Comparison of ENCODE assay signal across 10 mouse cellular contexts in the genomic region with DNA sequence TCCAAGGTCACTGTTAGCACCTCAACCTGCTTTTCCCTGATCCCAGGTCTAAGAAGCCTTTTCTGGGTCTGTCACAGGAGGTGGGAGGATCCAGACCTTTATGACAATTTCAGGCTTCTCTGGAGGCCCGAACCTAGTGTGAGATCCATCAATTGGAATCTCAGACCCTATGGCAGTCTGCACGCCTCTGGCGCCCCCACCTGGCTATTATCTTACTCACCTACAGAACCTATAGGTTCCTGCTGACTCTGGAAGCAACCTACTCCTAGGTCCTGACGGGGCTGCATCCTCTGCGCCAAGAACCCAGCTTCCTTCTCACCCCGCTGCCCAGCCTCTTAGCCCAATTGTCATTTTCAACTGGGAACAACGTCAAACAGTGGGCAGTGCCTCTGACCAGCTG. TPM values are rescaled to one million over a fixed set of nuclear protein-coding genes. Genes with fewer than 3 reads are reported as not detected.
DNase-seq lines count a peak whose midpoint lies in the region; ATAC-seq and TF ChIP-seq lines count a peak whose summit lies in the region.
"Had no signal": no experiment of that assay in that cellular context is flagged by ENCODE, and none has a peak within 500 bp of the region (broad histone marks: within the 10 kb centered on the region; RNA-seq: fewer than 3 reads in every experiment).

No protein-coding gene starts in this region.

- no peak overlapping the region for H3K27ac ChIP-seq in heart, postnatal 0 days (ENCODE audit: low read depth)
- H3K27ac ChIP-seq in bone marrow macrophage, adult 2 months (ENCODE audit: insufficient read depth, low read depth, low read length), result no peak overlapping the region
- no peak overlapping the region for H3K27ac ChIP-seq in spleen, adult 2 months (ENCODE audit: insufficient read depth, low read length)
- H3K27ac ChIP-seq: hindbrain, embryonic 15.5 days had no signal

- TF ChIP-seq EP300 in heart, postnatal 0 days (IDR thresholded peaks at IDR 0.05; ENCODE audit: low read depth), result no peak

- WGBS in heart, postnatal 0 days, result 18% methylated on average over 7 of the region's 7 CpGs
- 15% methylated on average over 7 of the region's 7 CpGs for WGBS in spleen, adult 2 months

- H3K9me3 ChIP-seq in heart, postnatal 0 days (replicated peaks; ENCODE audit: control insufficient read depth, low read length), result no peaks in the 10 kb centered on the region
- H3K9me3 ChIP-seq: hindbrain, embryonic 15.5 days had no signal

- H3K4me1 ChIP-seq in heart, postnatal 0 days (ENCODE audit: control insufficient read depth, insufficient read depth), result no peaks in the 10 kb centered on the region; the same call in 1 of the 2 replicates
- H3K4me1 ChIP-seq in bone marrow macrophage, adult 2 months (ENCODE audit: control insufficient read depth, insufficient read depth, low read length), result no peaks in the 10 kb centered on the region; the same call in 1 of the 2 replicates
- no peaks in the 10 kb centered on the region for H3K4me1 ChIP-seq in spleen, adult 2 months (ENCODE audit: control insufficient read depth, insufficient read depth, insufficient read length)
- H3K4me1 ChIP-seq: hindbrain, embryonic 15.5 days had no signal

- H3K27me3 ChIP-seq in heart, postnatal 0 days (ENCODE audit: control insufficient read depth, insufficient read depth, low read length), result peaks cover 7% of the 10 kb centered on the region; the same call in 1 of the 2 replicates
- no peaks in the 10 kb centered on the region for H3K27me3 ChIP-seq in spleen, adult 2 months (ENCODE audit: control insufficient read depth, insufficient read depth, low read length)
- H3K27me3 ChIP-seq: hindbrain, embryonic 15.5 days had no signal

- no peaks in the 10 kb centered on the region for H3K36me3 ChIP-seq in heart, postnatal 0 days (replicated peaks; ENCODE audit: control insufficient read depth, insufficient read depth, low read length)
- H3K36me3 ChIP-seq in spleen, adult 2 months (ENCODE audit: control insufficient read depth, insufficient read depth, low read length), result no peaks in the 10 kb centered on the region
- H3K36me3 ChIP-seq: hindbrain, embryonic 15.5 days had no signal

- peak; percentile 51 for TF ChIP-seq CTCF in heart, postnatal 0 days (IDR thresholded peaks at IDR 0.05; ENCODE audit: low read depth)
- peak; percentile 67; the same call in 1 of the 2 replicates for TF ChIP-seq CTCF in bone marrow macrophage, adult 2 months (IDR thresholded peaks at IDR 0.05; ENCODE audit: low read depth, low read length)
- peak; percentile 79; the same call in 1 of the 2 replicates for TF ChIP-seq CTCF in spleen, adult 2 months (IDR thresholded peaks at IDR 0.05; ENCODE audit: extremely low read depth, insufficient read depth, insufficient read length, insufficient replicate concordance)

- no peak for DNase-seq in heart, postnatal 0 days (ENCODE audit: low spot score)
- DNase-seq in heart, adult 8-10 months (ENCODE audit: low spot score), result no peak
- peak; percentile 79 to 83 for DNase-seq in B cell, adult 2 months
- DNase-seq in kidney, postnatal 14 days, result peak; percentile 44
- DNase-seq in spleen, adult 2 months (ENCODE audit: low read depth in 1 of 2, low spot score in 2 of 2), result peak; percentile 47 to 59
- DNase-seq in right cerebral cortex, postnatal 36 days (ENCODE audit: low spot score in 2 of 2), result no peak
- no peak for DNase-seq in ovary, adult 18-20 months (ENCODE audit: low spot score)

- no peak overlapping the region for H3K9ac ChIP-seq in heart, postnatal 0 days (replicated peaks; ENCODE audit: low read depth, low read length)
- H3K9ac ChIP-seq: hindbrain, embryonic 15.5 days had no signal

- TF ChIP-seq POLR2A in bone marrow macrophage, adult 2 months (IDR thresholded peaks at IDR 0.05; ENCODE audit: borderline replicate concordance, low read depth, low read length), result no peak
- TF ChIP-seq POLR2A in spleen, adult 2 months (IDR thresholded peaks at IDR 0.05; ENCODE audit: low read depth, low read length), result no peak

- no peak overlapping the region for H3K4me3 ChIP-seq in heart, postnatal 0 days (ENCODE audit: low read depth, low read length)
- H3K4me3 ChIP-seq in bone marrow macrophage, adult 2 months (ENCODE audit: insufficient read depth, low read length), result no peak overlapping the region
- H3K4me3 ChIP-seq in spleen, adult 2 months (ENCODE audit: extremely low read depth, insufficient read depth, insufficient read length), result no peak overlapping the region
- H3K4me3 ChIP-seq: hindbrain, embryonic 15.5 days had no signal

- ATAC-seq in heart, postnatal 0 days (ENCODE audit: insufficient read depth, low read depth), result no peak

- no peak overlapping the region for H3K4me2 ChIP-seq in heart, postnatal 0 days (ENCODE audit: low read depth, low read length)
- H3K4me2 ChIP-seq: hindbrain, embryonic 15.5 days had no signal

RNA-seq across cellular contexts. Expression of gene Lcn12, which starts 10.7 kb away (rescaled TPM):
- total RNA-seq in heart, postnatal 0 days (2014; rRNA removed; ENCODE audit: low replicate concordance), result not detected in 2 replicates
- not detected in 2 replicates for polyA plus RNA-seq in heart, postnatal 0 days (2015; fragmentation: Nextera tagmentation; extraction: Ambion mirVana)
- not detected for total RNA-seq in heart, adult 8-10 months (2022)
- not detected in 2 replicates for polyA plus RNA-seq in bone marrow macrophage, adult 2 months (2012; ENCODE audit: insufficient read depth, insufficient read length, missing spikeins)
- not detected in 2 replicates for polyA plus RNA-seq in spleen, adult 2 months (2012; rRNA removed)
- polyA plus RNA-seq: hindbrain, embryonic 15.5 days; neural tube, embryonic 14.5 days had no signal

RNA-seq across cellular contexts. Expression of gene Ptgds, which starts 13.1 kb away (rescaled TPM):
- 708 and 711 TPM in 2 replicates for total RNA-seq in heart, postnatal 0 days (2014; rRNA removed; ENCODE audit: low replicate concordance)
- polyA plus RNA-seq in heart, postnatal 0 days (2015; fragmentation: Nextera tagmentation; extraction: Ambion mirVana), result 356 and 359 TPM in 2 replicates
- 1,000 to 10,000 TPM in 1 of 4 experiments, 100 to 1,000 TPM in 3; 350 to 1,004 (median 621) TPM for total RNA-seq in heart, adult 8-10 months (2022)
- polyA plus RNA-seq in bone marrow macrophage, adult 2 months (2012; ENCODE audit: insufficient read depth, insufficient read length, missing spikeins), result not detected in 2 replicates
- polyA plus RNA-seq in spleen, adult 2 months (2012; rRNA removed), result 0.27 and 7.8 TPM in 2 replicates

RNA-seq across cellular contexts. Expression of gene Fbxw5, which starts 17.6 kb away (rescaled TPM):
- total RNA-seq in heart, postnatal 0 days (2014; rRNA removed; ENCODE audit: low replicate concordance), result 115 and 141 TPM in 2 replicates
- 70.6 and 76.5 TPM in 2 replicates for polyA plus RNA-seq in heart, postnatal 0 days (2015; fragmentation: Nextera tagmentation; extraction: Ambion mirVana)
- 100 to 1,000 TPM in 1 of 4 experiments, 10 to 100 TPM in 3; 79.4 to 105 (median 88.7) TPM for total RNA-seq in heart, adult 8-10 months (2022)
- 35.0 and 35.4 TPM in 2 replicates for polyA plus RNA-seq in bone marrow macrophage, adult 2 months (2012; ENCODE audit: insufficient read depth, insufficient read length, missing spikeins)
- polyA plus RNA-seq in spleen, adult 2 months (2012; rRNA removed), result 34.7 and 42.0 TPM in 2 replicates

RNA-seq across cellular contexts. Expression of gene C8g, which starts 18.6 kb away (rescaled TPM):
- 1.6 and 9.0 TPM in 2 replicates for total RNA-seq in heart, postnatal 0 days (2014; rRNA removed; ENCODE audit: low replicate concordance)
- 2.4 and 4.0 TPM in 2 replicates for polyA plus RNA-seq in heart, postnatal 0 days (2015; fragmentation: Nextera tagmentation; extraction: Ambion mirVana)
- total RNA-seq in heart, adult 8-10 months (2022), result 1 to 10 TPM; 1.7 to 2.6 (median 2.0) TPM
- 1.8 TPM in 1 of 2 replicates, not detected in the other for polyA plus RNA-seq in bone marrow macrophage, adult 2 months (2012; ENCODE audit: insufficient read depth, insufficient read length, missing spikeins)
- 1.9 TPM in 2 replicates for polyA plus RNA-seq in spleen, adult 2 months (2012; rRNA removed)

RNA-seq across cellular contexts. Expression of gene Paxx, which starts 22.1 kb away (rescaled TPM):
- total RNA-seq in heart, postnatal 0 days (2014; rRNA removed; ENCODE audit: low replicate concordance), result 71.9 and 90.7 TPM in 2 replicates
- 42.7 and 45.5 TPM in 2 replicates for polyA plus RNA-seq in heart, postnatal 0 days (2015; fragmentation: Nextera tagmentation; extraction: Ambion mirVana)
- 10 to 100 TPM; 21.4 to 30.7 (median 23.3) TPM for total RNA-seq in heart, adult 8-10 months (2022)
- polyA plus RNA-seq in bone marrow macrophage, adult 2 months (2012; ENCODE audit: insufficient read depth, insufficient read length, missing spikeins), result 22.4 and 26.2 TPM in 2 replicates
- 68.7 and 86.4 TPM in 2 replicates for polyA plus RNA-seq in spleen, adult 2 months (2012; rRNA removed)

Comparison
In these comparisons a context has a peak if more than half of its experiments do, and no peak if none do; other contexts are left out.
1. DNase-seq: peak in B cell, adult 2 months (2 of 2), kidney, postnatal 14 days (single experiment) and spleen, adult 2 months (2 of 2); none in heart, postnatal 0 days (single experiment), heart, adult 8-10 months (single experiment), right cerebral cortex, postnatal 36 days (0 of 2) and ovary, adult 18-20 months (single experiment).
2. RNA of gene Ptgds, which starts 13.1 kb away (polyA plus RNA-seq): 356 to 359 TPM in heart, postnatal 0 days; 0.27 to 7.8 TPM in spleen, adult 2 months and not detected in bone marrow macrophage, adult 2 months; every median in the first group is over 10 times any median in the second.
3. Peak in every context shown above with its lines, with median percentiles within 50 percentile points of each other: CTCF ChIP-seq.